Mouse (Mus musculus): ENCODE data around the gene Elmo1. TPM values are rescaled to one million over a fixed set of nuclear protein-coding genes. Genes with fewer than 3 reads are reported as not detected.

The Elmo1 gene
- total and polyA plus RNA-seq, 3 experiments = 23.1 to 50.2 (median 32.2) TPM

DNA sequence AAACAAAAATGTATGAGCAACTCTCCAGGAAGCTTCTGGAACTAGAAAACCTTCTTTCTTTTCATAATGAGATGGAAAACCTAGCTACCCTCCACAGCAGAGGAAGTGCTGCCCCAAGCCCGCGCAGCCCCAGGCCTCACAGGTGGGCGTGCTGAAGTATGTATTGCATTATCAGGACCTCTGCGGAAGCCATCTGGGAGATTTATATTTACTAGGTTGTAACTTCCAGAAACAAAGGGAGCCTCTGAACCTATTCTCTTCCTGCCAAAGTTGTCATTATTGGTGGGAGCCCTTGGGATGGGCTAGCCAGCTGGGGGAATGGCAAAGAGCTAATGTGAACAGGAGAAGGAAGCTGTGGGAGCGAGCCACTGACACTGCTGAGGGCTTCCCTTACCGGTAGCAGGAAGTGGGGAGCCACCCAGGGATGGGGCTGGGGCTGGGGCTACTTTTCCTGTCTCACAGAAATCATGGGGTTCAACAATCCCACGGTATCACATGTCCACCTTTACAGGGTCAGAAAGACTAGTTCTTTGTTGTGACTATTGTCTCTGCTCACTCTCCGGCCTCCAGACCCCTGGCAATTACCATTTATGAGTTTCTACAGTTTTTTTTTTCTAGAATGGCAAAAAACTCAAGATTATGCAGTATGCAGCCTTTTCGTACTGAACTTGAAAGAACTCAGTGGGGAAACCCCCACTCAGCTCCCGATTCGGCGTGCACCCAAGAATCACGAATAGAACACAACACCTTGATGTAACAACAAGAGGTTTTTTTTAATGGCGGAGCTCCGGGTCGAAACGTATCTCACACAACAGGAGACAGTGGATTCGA lies 44.2 kb downstream of the Elmo1 start:
- in situ Hi-C loops (cut with MboI; ENCODE audit: low pct_ligation_motif_present, low pct_unique_long_range_greater_than_20kb, low sequenced_read_pairs) = no loop called here
- H3K36me3 ChIP-seq (replicated peaks in 1 of 2; ENCODE audit: control insufficient read depth in 1 of 2, insufficient read depth in 1 of 2, low read length in 1 of 2) = peaks cover 0 to 14% of the 10 kb centered on the region in 2 experiments
- H3K79me2 ChIP-seq (replicated peaks; ENCODE audit: control insufficient read depth, extremely low read depth, insufficient read depth, poor library complexity, severe bottlenecking) = no peaks in the 10 kb centered on the region; the same call in 1 of the 2 replicates
- H3K4me1 ChIP-seq (ENCODE audit: control insufficient read depth in 1 of 2, insufficient read depth in 2 of 2) = peaks cover 29 to 90% of the 10 kb centered on the region in 2 experiments
- peak overlapping the region in 1 of 3 experiments; percentile 15 for H3K4me3 ChIP-seq (replicated peaks in 1 of 3; ENCODE audit: low read depth in 2 of 3, low read length in 2 of 3, poor library complexity in 1 of 3)
- no peak for DNase-seq (ENCODE audit: extremely low read depth)
- no peaks in the 10 kb centered on the region for H3K27me3 ChIP-seq (replicated peaks)
- peak overlapping the region; percentile 83 for H3K27ac ChIP-seq (ENCODE audit: insufficient read depth, low read depth)
- TF ChIP-seq ZNF384 (IDR thresholded peaks at IDR 0.05; ENCODE audit: low read depth, low read length) (peak; percentile 75), JUN (IDR thresholded peaks at IDR 0.05; ENCODE audit: insufficient read depth, low read depth, low read length) (no peak), JUND (conservative IDR thresholded peaks at IDR 0.05; ENCODE audit: low read depth, low read length) (no peak), IRF4 (IDR thresholded peaks at IDR 0.05; ENCODE audit: low read depth, low read length) (0 out of 2 replicates have a peak, but pooled peaks have one; percentile 2)
- dilution Hi-C loops (cut with MboI; ENCODE audit: extremely low pct_ligation_motif_present, extremely low pct_unique_long_range_greater_than_20kb, low sequenced_read_pairs) = no loop called here
- H3K9ac ChIP-seq (ENCODE audit: insufficient read depth, low read depth) = peak overlapping the region; percentile 44; the same call in 1 of the 2 replicates
- H3K4me2 ChIP-seq (ENCODE audit: insufficient read depth, low read depth, poor library complexity, severe bottlenecking) = peak overlapping the region; percentile 16
- peaks cover 5% of the 10 kb centered on the region for H3K9me3 ChIP-seq (replicated peaks; ENCODE audit: low read length)

DNA sequence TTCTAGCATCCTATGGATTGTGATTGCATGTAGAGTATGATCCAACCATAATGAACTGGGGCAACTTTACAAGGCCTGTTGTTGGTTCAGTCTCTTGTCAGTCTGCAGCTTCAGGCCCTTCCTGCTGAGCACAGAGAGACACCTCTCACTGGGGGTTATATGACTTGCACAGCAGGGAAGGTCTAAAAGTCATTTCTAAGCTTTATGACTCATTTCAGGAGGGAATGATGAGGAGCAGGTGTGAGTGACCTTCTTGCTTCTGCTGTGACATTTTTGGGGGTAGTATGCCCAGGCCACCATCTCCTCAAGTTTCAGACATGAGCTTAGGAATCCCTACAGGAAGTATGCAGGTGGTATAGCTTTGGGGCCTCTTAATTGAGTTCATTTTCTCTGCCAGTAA lies 46.4 kb downstream of the Elmo1 start:
- DNase-seq (ENCODE audit: extremely low read depth) = peak; percentile 88
- dilution Hi-C loops (cut with MboI; ENCODE audit: extremely low pct_ligation_motif_present, extremely low pct_unique_long_range_greater_than_20kb, low sequenced_read_pairs) = no loop called here
- peaks cover 42 to 91% of the 10 kb centered on the region in 2 experiments for H3K4me1 ChIP-seq (ENCODE audit: control insufficient read depth in 1 of 2, insufficient read depth in 2 of 2)

More for the DNA sequence above, 46.4 kb downstream of the Elmo1 start:
- Histone ChIP-seq H3K9ac (ENCODE audit: insufficient read depth, low read depth) (no peak overlapping the region), H3K36me3 (replicated peaks in 1 of 2; ENCODE audit: control insufficient read depth in 1 of 2, insufficient read depth in 1 of 2, low read length in 1 of 2) (peaks cover 0 to 12% of the 10 kb centered on the region in 2 experiments), H3K4me2 (ENCODE audit: insufficient read depth, low read depth, poor library complexity, severe bottlenecking) (no peak overlapping the region), H3K27me3 (replicated peaks) (no peaks in the 10 kb centered on the region), H3K9me3 (replicated peaks; ENCODE audit: low read length) (peaks cover 5% of the 10 kb centered on the region), H3K79me2 (replicated peaks; ENCODE audit: control insufficient read depth, extremely low read depth, insufficient read depth, poor library complexity, severe bottlenecking) (no peaks in the 10 kb centered on the region; the same call in 1 of the 2 replicates), H3K4me3 (replicated peaks in 1 of 3; ENCODE audit: low read depth in 2 of 3, low read length in 2 of 3, poor library complexity in 1 of 3) (no peak overlapping the region), H3K27ac (ENCODE audit: insufficient read depth, low read depth) (peak overlapping the region; percentile 69)
- TF ChIP-seq BHLHE40 (IDR thresholded peaks at IDR 0.05; ENCODE audit: low read depth, low read length) (peak; percentile 88), ETS1 (conservative IDR thresholded peaks at IDR 0.05; ENCODE audit: low read depth, low read length) (peak; percentile 85), MXI1 (IDR thresholded peaks at IDR 0.05; ENCODE audit: low read depth, low read length) (no peak), POLR2AphosphoS2 (IDR thresholded peaks at IDR 0.05; ENCODE audit: low read depth, low read length) (no peak), ZKSCAN1 (IDR thresholded peaks at IDR 0.05; ENCODE audit: borderline replicate concordance, low read depth, low read length) (no peak), ZC3H11A (IDR thresholded peaks at IDR 0.05; ENCODE audit: low read depth, low read length) (no peak), UBTF (IDR thresholded peaks at IDR 0.05; ENCODE audit: low read depth, low read length) (0 out of 2 replicates have a peak, but pooled peaks have one; percentile 54), TCF12 (IDR thresholded peaks at IDR 0.05; ENCODE audit: low read depth, low read length) (peak; percentile 99), MAZ (IDR thresholded peaks at IDR 0.05; ENCODE audit: low read depth, low read length) (peak; percentile 61), MEF2A (IDR thresholded peaks at IDR 0.05; ENCODE audit: borderline replicate concordance, low read depth, low read length) (peak; percentile 68; the same call in 1 of the 2 replicates), PAX5 (IDR thresholded peaks at IDR 0.05; ENCODE audit: low read length) (no peak), GABPA (IDR thresholded peaks at IDR 0.05; ENCODE audit: insufficient replicate concordance, low read depth, low read length) (no peak), RCOR1 (conservative IDR thresholded peaks at IDR 0.05; ENCODE audit: low read depth, low read length) (peak; percentile 87; the same call in 1 of the 2 replicates), IRF4 (IDR thresholded peaks at IDR 0.05; ENCODE audit: low read depth, low read length) (peak; percentile 100), JUND (conservative IDR thresholded peaks at IDR 0.05; ENCODE audit: low read depth, low read length) (peak; percentile 99), CHD2 (IDR thresholded peaks at IDR 0.05; ENCODE audit: low read length) (peak; percentile 67; the same call in 1 of the 2 replicates), MYC (IDR thresholded peaks at IDR 0.05; ENCODE audit: low read depth, low read length) (peak; percentile 72; the same call in 1 of the 2 replicates), CTCF (conservative IDR thresholded peaks at IDR 0.05 in 1 of 2, IDR thresholded peaks at IDR 0.05 in 1 of 2; ENCODE audit: low read depth in 2 of 2, low read length in 2 of 2) (no peak), USF1 (IDR thresholded peaks at IDR 0.05; ENCODE audit: low read depth, low read length) (no peak), ZNF384 (IDR thresholded peaks at IDR 0.05; ENCODE audit: low read depth, low read length) (0 out of 2 replicates have a peak, but pooled peaks have one; percentile 15), JUN (IDR thresholded peaks at IDR 0.05; ENCODE audit: insufficient read depth, low read depth, low read length) (peak; percentile 99), EP300 (IDR thresholded peaks at IDR 0.05; ENCODE audit: low read length) (peak; percentile 98), SMC3 (IDR thresholded peaks at IDR 0.05; ENCODE audit: low read depth, low read length) (no peak)
- in situ Hi-C loops (cut with MboI; ENCODE audit: low pct_ligation_motif_present, low pct_unique_long_range_greater_than_20kb, low sequenced_read_pairs) = no loop called here
